Mouse (Mus musculus) heart, embryonic 11.5 days (tissue): ENCODE data around the gene Gm42417. TPM values are rescaled to one million over a fixed set of nuclear protein-coding genes. Genes with fewer than 3 reads are reported as not detected.

ENCODE experiments used
- ATAC-seq: fragments of 200-750 bp; cut with Nextera tagmentation; replicated peaks from 2 replicates; pipeline ENCODE4 v1.8.0; 2017; ENCODE audit warnings: moderate library complexity; ENCODE audit not compliant: insufficient number of reproducible peaks, low FRiP score, low TSS enrichment
- H3K27ac ChIP-seq: fragments of 300-500 bp; sonication (generic); 2 replicates; pipeline ENCODE4 v1.5.1; 2014; ENCODE audit warnings: mild to moderate bottlenecking, low read depth, low read length
- H3K27me3 ChIP-seq: fragments of 300-500 bp; sonication (generic); 2 replicates; pipeline ENCODE4 v1.6.1; 2014; ENCODE audit warnings: mild to moderate bottlenecking, low read length, mixed read lengths; ENCODE audit not compliant: control insufficient read depth, insufficient read depth
- H3K36me3 ChIP-seq: fragments of 300-500 bp; sonication (generic); 2 replicates; pipeline ENCODE4 v1.6.1; 2014; ENCODE audit warnings: mild to moderate bottlenecking, low read length, moderate library complexity, mixed read lengths; ENCODE audit not compliant: control insufficient read depth, insufficient read depth
- H3K4me1 ChIP-seq: fragments of 300-500 bp; sonication (generic); 2 replicates; pipeline ENCODE4 v1.6.1; 2014; ENCODE audit warnings: low read length; ENCODE audit not compliant: control insufficient read depth, insufficient read depth
- H3K4me2 ChIP-seq: fragments of 300-500 bp; sonication (generic); 2 replicates; pipeline ENCODE4 v1.6.1; 2014; ENCODE audit warnings: mild to moderate bottlenecking, moderate library complexity
- H3K4me3 ChIP-seq: fragments of 300-500 bp; sonication (generic); 2 replicates; pipeline ENCODE4 v1.5.1; 2014; ENCODE audit warnings: low read depth, low read length
- H3K9ac ChIP-seq: fragments of 300-500 bp; sonication (generic); 2 replicates; pipeline ENCODE4 v1.6.1; 2014; ENCODE audit warnings: mild to moderate bottlenecking, low read depth, low read length, moderate library complexity
- H3K9me3 ChIP-seq: fragments of 300-500 bp; sonication (generic); replicated peaks from 2 replicates; pipeline ENCODE4 v1.6.1; 2016; ENCODE audit warnings: low read length; ENCODE audit not compliant: control insufficient read depth
- WGBS: fragments of 180-500 bp; shearing (Covaris S2); extraction: QIAGEN DNeasy Blood & Tissue Kit; methylation state at CpG from one replicate; pipeline ENCODE4 v1.1.7; 2014; ENCODE audit not compliant: insufficient replicate concordance; 5-methylcytosine and 5-hydroxymethylcytosine counted together
- polyA plus RNA-seq: library from polyadenylated mRNA; unstranded; fragments of >200 nt; fragmentation: Nextera tagmentation; extraction: Ambion mirVana; gene quantifications from 2 replicates; pipeline ENCODE4 v1.2.1, GENCODE M21; 2014

The Gm42417 gene
- polyA plus RNA-seq, 1 experiment from 2014 or later, result not detected

DNA sequence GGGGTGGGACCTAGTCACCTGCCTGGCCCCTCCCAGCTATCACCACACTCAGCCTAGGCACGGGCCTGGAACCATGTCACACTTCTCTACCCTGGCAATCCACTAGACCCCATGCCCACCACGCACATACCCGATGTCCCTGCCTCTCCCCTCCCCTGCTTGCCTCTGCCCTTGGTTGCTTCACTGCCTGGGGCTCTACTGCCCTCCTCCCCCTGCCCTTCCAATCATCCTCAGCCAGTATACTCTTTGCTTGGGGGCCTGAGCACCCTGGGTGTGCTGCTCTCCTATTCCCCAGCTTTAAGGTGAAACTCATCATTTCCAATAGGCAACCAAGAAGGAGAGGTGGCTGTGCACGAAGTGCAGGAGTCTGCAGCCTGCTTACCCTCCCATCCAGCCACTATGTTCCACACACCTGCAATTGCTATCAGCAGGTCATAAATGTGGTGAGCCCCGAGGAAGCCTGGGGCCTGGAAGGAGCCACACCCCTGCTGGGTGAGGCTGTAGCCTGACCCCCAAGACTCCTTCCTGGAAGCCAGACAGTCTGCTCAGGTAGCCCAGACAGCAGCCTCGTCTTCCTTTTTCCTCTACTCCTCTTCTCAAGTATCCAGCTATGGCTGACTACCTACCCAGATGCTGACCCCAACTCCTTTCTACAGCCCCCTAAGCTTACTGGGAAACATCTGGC is 37.9 kb upstream of the Gm42417 start:
- Histone ChIP-seq H3K9me3 (no peaks in the 10 kb centered on the region), H3K36me3 (no peaks in the 10 kb centered on the region), H3K27me3 (no peaks in the 10 kb centered on the region), H3K4me1 (peaks cover 42% of the 10 kb centered on the region), H3K27ac (no peak overlapping the region), H3K4me2 (no peak overlapping the region), H3K9ac (no peak overlapping the region), H3K4me3 (no peak overlapping the region)
- ATAC-seq, result no peak
- WGBS, result 64% methylated on average over 6 of the region's 6 CpGs

DNA sequence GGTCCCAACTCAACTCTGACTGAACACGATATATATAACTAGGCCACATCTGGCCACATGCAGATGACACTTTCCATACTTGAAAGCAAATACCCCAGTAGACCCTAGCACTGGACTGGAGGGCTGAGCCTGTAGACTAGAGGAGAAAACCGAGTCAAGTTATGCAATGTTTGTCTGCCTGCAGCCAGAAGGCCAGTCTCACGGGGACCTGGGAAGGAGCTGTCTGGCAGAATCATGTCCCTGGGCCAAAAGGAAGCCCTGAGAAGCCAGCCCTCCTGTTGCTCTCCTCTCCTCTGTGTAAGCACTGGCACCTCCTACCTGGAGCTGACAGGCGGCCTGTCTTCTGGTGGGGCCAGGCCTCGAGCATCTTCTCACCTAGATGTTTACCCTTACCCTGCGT is 36.1 kb upstream of the Gm42417 start:
- 67% methylated on average over 6 of the region's 6 CpGs for WGBS
- Histone ChIP-seq H3K9me3 (no peaks in the 10 kb centered on the region), H3K36me3 (no peaks in the 10 kb centered on the region), H3K27ac (no peak overlapping the region), H3K4me2 (no peak overlapping the region), H3K4me3 (no peak overlapping the region), H3K27me3 (no peaks in the 10 kb centered on the region), H3K4me1 (peaks cover 33% of the 10 kb centered on the region), H3K9ac (no peak overlapping the region)
- ATAC-seq, result no peak

DNA sequence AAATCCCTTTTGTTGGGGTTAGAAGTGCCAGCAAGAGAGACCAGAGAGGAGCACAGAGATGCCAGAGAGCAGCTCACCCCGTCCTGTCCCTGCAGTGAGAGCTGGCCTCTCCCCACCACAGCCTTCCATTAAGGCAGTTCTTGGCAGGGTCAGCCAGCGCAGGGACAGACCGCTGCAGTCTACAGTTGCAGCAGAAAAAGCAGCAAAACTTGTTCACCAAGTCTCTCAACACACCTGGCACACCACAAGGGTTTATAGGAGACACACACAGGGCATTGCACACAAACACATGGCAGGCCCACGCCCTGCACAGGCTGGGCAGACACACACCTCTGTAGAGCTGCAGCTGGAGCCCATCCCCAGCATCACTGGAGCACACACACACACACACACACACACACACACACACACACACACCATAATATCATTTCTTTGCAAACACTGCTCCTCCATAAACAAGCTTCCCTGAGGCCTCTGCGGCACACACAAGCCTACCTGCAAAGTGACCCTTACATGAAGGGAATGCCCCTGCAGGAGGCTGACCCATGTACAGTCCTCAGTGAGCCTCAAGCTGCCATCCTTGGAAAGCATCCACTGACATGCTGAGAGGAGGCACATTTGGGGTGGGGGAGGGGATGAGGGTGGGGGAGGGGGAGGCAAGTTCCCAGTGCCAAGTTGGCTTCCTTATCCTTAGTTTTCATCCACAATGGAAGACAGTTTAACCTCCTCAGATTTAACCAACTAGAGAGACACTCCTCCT is 35.1 kb upstream of the Gm42417 start:
- no peak for ATAC-seq
- Histone ChIP-seq H3K9ac (no peak overlapping the region), H3K36me3 (no peaks in the 10 kb centered on the region), H3K4me1 (peaks cover 29% of the 10 kb centered on the region), H3K4me2 (no peak overlapping the region), H3K4me3 (no peak overlapping the region), H3K27ac (no peak overlapping the region), H3K9me3 (no peaks in the 10 kb centered on the region), H3K27me3 (no peaks in the 10 kb centered on the region)
- 81% methylated on average over 5 of the region's 5 CpGs for WGBS

DNA sequence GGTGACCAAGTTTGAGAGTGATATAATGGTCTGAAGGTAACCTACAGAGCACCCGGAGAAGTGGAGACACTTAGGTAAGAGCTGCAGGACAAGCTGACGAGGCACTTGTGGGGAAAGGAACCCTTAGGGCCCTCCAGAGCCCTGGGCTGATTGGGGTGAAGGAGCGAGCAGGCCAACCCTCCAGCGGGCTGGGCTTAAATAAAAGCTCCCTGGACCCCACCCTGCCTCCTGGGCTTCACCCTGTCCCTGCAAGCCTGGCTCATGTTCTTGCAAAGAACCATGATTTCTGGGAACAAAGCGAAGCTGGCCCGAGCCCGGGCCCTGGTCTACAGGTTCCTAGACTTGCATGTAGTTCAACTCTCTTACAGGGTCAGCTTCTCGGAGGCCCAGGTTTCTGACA is 34.3 kb upstream of the Gm42417 start:
- Histone ChIP-seq H3K4me3 (no peak overlapping the region), H3K4me1 (peaks cover 25% of the 10 kb centered on the region), H3K27ac (no peak overlapping the region), H3K4me2 (no peak overlapping the region), H3K9ac (no peak overlapping the region), H3K9me3 (no peaks in the 10 kb centered on the region), H3K36me3 (no peaks in the 10 kb centered on the region), H3K27me3 (no peaks in the 10 kb centered on the region)
- ATAC-seq, result no peak
- 77% methylated on average over 8 of the region's 8 CpGs for WGBS

DNA sequence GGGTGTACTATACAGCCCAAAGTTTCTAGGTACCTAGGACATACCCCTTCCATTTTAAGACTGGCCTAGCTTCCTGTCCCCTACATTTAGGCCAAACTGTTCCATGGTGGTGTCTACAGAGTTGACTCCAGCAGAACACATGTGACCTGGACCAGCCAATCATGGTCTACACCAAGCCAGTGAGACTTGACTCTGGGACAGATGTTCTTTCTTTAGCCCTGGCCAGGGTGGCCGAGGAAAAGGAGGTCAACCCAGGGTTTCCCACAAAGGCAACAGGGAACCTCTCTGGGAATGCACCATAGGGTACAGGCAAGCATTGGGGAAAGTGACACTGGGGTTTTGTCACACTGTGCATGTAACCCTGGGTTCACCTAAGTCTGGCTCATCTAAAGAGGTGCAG is 33.5 kb upstream of the Gm42417 start:
- Histone ChIP-seq H3K9ac (no peak overlapping the region), H3K4me2 (no peak overlapping the region), H3K4me3 (no peak overlapping the region), H3K36me3 (no peaks in the 10 kb centered on the region), H3K27me3 (no peaks in the 10 kb centered on the region), H3K4me1 (peaks cover 30% of the 10 kb centered on the region), H3K9me3 (no peaks in the 10 kb centered on the region), H3K27ac (no peak overlapping the region)
- 76% methylated on average over 1 of the region's 1 CpGs for WGBS
- ATAC-seq, result no peak

DNA sequence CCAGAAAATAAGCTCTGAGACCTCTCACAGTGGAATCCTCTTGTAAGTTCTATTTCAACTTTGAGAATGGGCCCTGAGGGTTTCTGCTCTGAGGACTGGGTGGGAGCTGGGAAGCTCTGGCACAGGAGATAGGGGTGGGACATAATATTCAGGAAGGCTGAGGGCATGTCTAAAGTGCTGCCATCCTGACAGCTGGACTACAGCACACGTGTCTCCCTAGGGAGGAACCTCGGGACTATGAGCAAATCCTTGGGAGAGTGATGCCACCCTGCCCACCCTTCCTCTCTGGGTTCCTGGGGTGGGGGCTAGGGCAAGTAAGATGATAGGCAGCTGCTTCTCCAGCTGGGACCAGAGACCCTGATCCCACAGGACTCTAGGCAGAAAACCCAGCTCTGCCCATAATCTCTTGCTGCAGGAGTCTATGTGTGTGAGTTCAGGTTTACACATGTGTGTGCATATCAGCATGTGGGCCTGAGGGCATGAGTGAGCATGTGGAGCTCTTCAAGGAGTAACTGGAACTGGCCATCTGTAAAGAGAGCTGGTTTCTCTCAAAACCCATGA is 33.0 kb upstream of the Gm42417 start:
- H3K4me2 ChIP-seq, result no peak overlapping the region
- no peaks in the 10 kb centered on the region for H3K36me3 ChIP-seq
- H3K27me3 ChIP-seq, result no peaks in the 10 kb centered on the region
- H3K9ac ChIP-seq, result no peak overlapping the region
- no peak overlapping the region for H3K4me3 ChIP-seq
- peaks cover 28% of the 10 kb centered on the region for H3K4me1 ChIP-seq
- no peaks in the 10 kb centered on the region for H3K9me3 ChIP-seq
- WGBS, result 61% methylated on average over 2 of the region's 2 CpGs
- ATAC-seq, result no peak
- H3K27ac ChIP-seq, result no peak overlapping the region

DNA sequence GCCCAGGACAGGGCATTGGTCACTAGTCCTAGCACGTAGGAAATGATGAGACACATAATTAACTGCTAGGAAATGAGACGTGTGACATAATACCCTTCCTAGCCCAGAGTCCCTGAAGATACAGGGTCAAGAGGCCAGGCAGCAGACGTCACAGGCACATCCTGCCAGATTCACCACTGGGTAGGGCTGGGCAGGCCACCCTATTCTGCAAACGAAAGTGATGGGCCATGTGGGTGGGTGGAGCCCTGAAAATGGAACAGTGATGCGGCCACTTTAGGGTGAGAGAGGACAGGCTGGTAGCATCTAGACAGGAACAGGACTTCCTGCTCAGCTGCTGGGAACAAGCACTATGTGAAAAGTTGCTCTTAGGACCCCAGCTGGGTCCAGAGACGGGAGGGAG is 32.4 kb upstream of the Gm42417 start:
- 29% methylated on average over 6 of the region's 6 CpGs for WGBS
- no peak for ATAC-seq
- no peaks in the 10 kb centered on the region for H3K9me3 ChIP-seq
- no peaks in the 10 kb centered on the region for H3K36me3 ChIP-seq
- no peak overlapping the region for H3K27ac ChIP-seq
- no peak overlapping the region for H3K4me2 ChIP-seq
- H3K4me3 ChIP-seq, result no peak overlapping the region
- no peak overlapping the region for H3K9ac ChIP-seq
- no peaks in the 10 kb centered on the region for H3K27me3 ChIP-seq
- H3K4me1 ChIP-seq, result peaks cover 26% of the 10 kb centered on the region

DNA sequence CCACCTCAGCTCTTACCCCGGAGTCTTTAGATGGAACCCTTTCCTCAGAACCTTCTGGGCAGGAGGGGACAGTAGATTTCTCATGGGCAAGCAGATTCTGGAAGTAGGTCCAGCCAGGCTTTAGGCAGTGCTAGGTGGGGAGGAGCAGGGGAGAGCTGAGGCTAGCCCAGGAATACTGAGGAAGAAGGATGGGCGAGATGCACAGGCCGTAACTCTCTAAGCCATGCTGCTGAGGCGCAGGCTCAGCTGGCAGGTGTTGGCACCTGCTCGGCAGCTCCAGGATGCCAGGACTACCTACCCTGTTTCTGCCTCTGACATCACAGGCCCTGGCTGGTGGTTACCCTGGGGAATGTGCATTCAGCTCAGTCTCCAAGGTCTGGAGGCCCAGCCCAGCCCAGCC is 31.1 kb upstream of the Gm42417 start:
- Histone ChIP-seq H3K4me1 (peaks cover 29% of the 10 kb centered on the region), H3K9ac (no peak overlapping the region), H3K27me3 (no peaks in the 10 kb centered on the region), H3K9me3 (no peaks in the 10 kb centered on the region), H3K36me3 (no peaks in the 10 kb centered on the region), H3K27ac (no peak overlapping the region), H3K4me3 (no peak overlapping the region), H3K4me2 (no peak overlapping the region)
- no peak for ATAC-seq
- 77% methylated on average over 5 of the region's 5 CpGs for WGBS
